Mouse (Mus musculus) myocyte (in vitro differentiated cells): ENCODE data around the gene Pilrb1. TPM values are rescaled to one million over a fixed set of nuclear protein-coding genes. Genes with fewer than 3 reads are reported as not detected.

Source experiments
- H3K27me3 ChIP-seq: one replicate; pipeline ENCODE4 v1.6.1; 2011; ENCODE audit not compliant: control insufficient read depth, insufficient read depth, insufficient read length
- H3K36me3 ChIP-seq: one replicate; pipeline ENCODE4 v1.6.1; 2011; ENCODE audit not compliant: control insufficient read depth, insufficient read depth
- H3K4me2 ChIP-seq: one replicate; pipeline ENCODE4 v1.6.1; 2011; ENCODE audit warnings: low read depth, control low read depth
- H3K4me3 ChIP-seq: one replicate; pipeline ENCODE4 v1.5.1; 2011; ENCODE audit warnings: mild to moderate bottlenecking, control low read depth, moderate library complexity
- H3K79me2 ChIP-seq: one replicate; pipeline ENCODE4 v1.6.1; 2011; ENCODE audit not compliant: control insufficient read depth, insufficient read depth
- H3ac ChIP-seq: one replicate; pipeline ENCODE4 v1.6.1; 2011; ENCODE audit not compliant: control insufficient read depth, insufficient read length
- CEBPB ChIP-seq: IDR thresholded peaks from 2 replicates; pipeline ENCODE4 v1.6.1; 2011; ENCODE audit warnings: mild to moderate bottlenecking, moderate library complexity; ENCODE audit not compliant: poor library complexity, insufficient read depth, severe bottlenecking
- E2F4 ChIP-seq: IDR thresholded peaks from one replicate; pipeline ENCODE4 v1.6.1; 2011; ENCODE audit warnings: mild to moderate bottlenecking, control low read depth, moderate library complexity; ENCODE audit not compliant: insufficient read depth
- MAX ChIP-seq: IDR thresholded peaks from one replicate; pipeline ENCODE4 v1.6.1; 2011; ENCODE audit warnings: low read depth, mild to moderate bottlenecking, control low read depth
- MYOD1 ChIP-seq, 3 experiments: IDR thresholded peaks; one replicate each; pipeline ENCODE4 v1.6.1; 2011; ENCODE audit warnings: control low read depth in 2 of 3, low read depth in 2 of 3, mild to moderate bottlenecking in 2 of 3, moderate library complexity in 1 of 3; ENCODE audit not compliant: insufficient read length in 2 of 3, control insufficient read depth in 1 of 3
- MYOG ChIP-seq, 3 experiments: IDR thresholded peaks; one replicate each; pipeline ENCODE4 v1.6.1; 2011; ENCODE audit warnings: control low read depth in 2 of 3, low read depth in 2 of 3, mild to moderate bottlenecking in 2 of 3; ENCODE audit not compliant: insufficient read length in 2 of 3, control insufficient read depth in 1 of 3, insufficient read depth in 1 of 3
- POLR2A ChIP-seq: IDR thresholded peaks from one replicate; pipeline ENCODE4 v1.6.1; 2011; ENCODE audit warnings: low read depth, mild to moderate bottlenecking, control low read depth, moderate library complexity; ENCODE audit not compliant: insufficient read length
- POLR2AphosphoS2 ChIP-seq: IDR thresholded peaks from one replicate; pipeline ENCODE4 v1.6.1; 2011; ENCODE audit warnings: low read depth, control low read depth; ENCODE audit not compliant: insufficient read length
- REST ChIP-seq: IDR thresholded peaks from one replicate; pipeline ENCODE4 v1.6.1; 2011; ENCODE audit warnings: mild to moderate bottlenecking, control low read depth, moderate library complexity; ENCODE audit not compliant: insufficient read depth, insufficient read length
- SRF ChIP-seq: IDR thresholded peaks from one replicate; pipeline ENCODE4 v1.6.1; 2011; ENCODE audit warnings: low read depth; ENCODE audit not compliant: control insufficient read depth, insufficient read length
- TCF12 ChIP-seq: IDR thresholded peaks from one replicate; pipeline ENCODE4 v1.6.1; 2011; ENCODE audit warnings: mild to moderate bottlenecking, control low read depth; ENCODE audit not compliant: poor library complexity, insufficient read depth, severe bottlenecking
- TCF3 ChIP-seq: IDR thresholded peaks from one replicate; pipeline ENCODE4 v1.6.1; 2011; ENCODE audit warnings: low read depth, control low read depth; ENCODE audit not compliant: insufficient read length
- USF1 ChIP-seq: IDR thresholded peaks from one replicate; pipeline ENCODE4 v1.6.1; 2011; ENCODE audit warnings: low read depth, mild to moderate bottlenecking, control low read depth, moderate library complexity
- polyA plus RNA-seq: library from polyadenylated mRNA; unstranded; fragments of >200 nt; fragmentation: generic; extraction: Trizol; gene quantifications from one replicate; pipeline ENCODE4 v1.2.1, GENCODE M21; 2012; ENCODE audit warnings: missing spikeins

Gene Pilrb1
- polyA plus RNA-seq, 1 experiment: not detected

- no peak for TF ChIP-seq USF1
- no peak for TF ChIP-seq REST
- TF ChIP-seq TCF3: no peak
- no peak for TF ChIP-seq SRF
- no peak for TF ChIP-seq CEBPB
- TF ChIP-seq POLR2A: no peak
- Histone ChIP-seq H3K79me2 (no peaks in the 10 kb centered on the region), H3ac (no peak overlapping the region), H3K27me3 (peaks cover 11% of the 10 kb centered on the region), H3K36me3 (no peaks in the 10 kb centered on the region), H3K4me3 (no peak overlapping the region), H3K4me2 (no peak overlapping the region)
Observed at GRCm38 (mm10) chr5:137825971-137826370, 31.9 kb downstream of the Pilrb1 start.

GRCm38 (mm10) chr5:137825030-137825429, 32.9 kb downstream of the Pilrb1 start:
- no peak overlapping the region for H3K4me2 ChIP-seq
- TF ChIP-seq E2F4 (no peak), MAX (no peak), POLR2A (no peak), POLR2AphosphoS2 (no peak), USF1 (no peak), TCF3 (no peak), REST (no peak), CEBPB (no peak), TCF12 (no peak), MYOG (IDR thresholded peaks at IDR 0.05; ENCODE audit: control insufficient read depth in 1 of 3, insufficient read depth in 1 of 3, insufficient read length in 2 of 3, low read depth in 2 of 3) (no peak)

GRCm38 (mm10) chr5:137823455-137824045, 34.4 kb downstream of the Pilrb1 start:
- H3K36me3 ChIP-seq: no peaks in the 10 kb centered on the region
- TF ChIP-seq MYOD1 (IDR thresholded peaks at IDR 0.05; ENCODE audit: control insufficient read depth in 1 of 3, insufficient read length in 2 of 3, low read depth in 2 of 3) (peak in 2 of 3 experiments; percentile 31 to 71), USF1 (no peak), POLR2AphosphoS2 (no peak), TCF12 (no peak), MYOG (IDR thresholded peaks at IDR 0.05; ENCODE audit: control insufficient read depth in 1 of 3, insufficient read depth in 1 of 3, insufficient read length in 2 of 3, low read depth in 2 of 3) (peak in 2 of 3 experiments; percentile 15 to 73)
- peaks cover 11% of the 10 kb centered on the region for H3K27me3 ChIP-seq
- no peak overlapping the region for H3K4me3 ChIP-seq
- no peak overlapping the region for H3ac ChIP-seq
- H3K79me2 ChIP-seq: no peaks in the 10 kb centered on the region
- no peak overlapping the region for H3K4me2 ChIP-seq

More at GRCm38 (mm10) chr5:137825030-137825429, 32.9 kb downstream of the Pilrb1 start:
- Histone ChIP-seq H3K36me3 (no peaks in the 10 kb centered on the region), H3K27me3 (peaks cover 11% of the 10 kb centered on the region), H3ac (no peak overlapping the region), H3K4me3 (no peak overlapping the region), H3K79me2 (no peaks in the 10 kb centered on the region)

GRCm38 (mm10) chr5:137822602-137823001, 35.3 kb downstream of the Pilrb1 start:
- no peaks in the 10 kb centered on the region for H3K36me3 ChIP-seq
- no peak overlapping the region for H3ac ChIP-seq
- H3K4me3 ChIP-seq: no peak overlapping the region
- H3K4me2 ChIP-seq: no peak overlapping the region
- TF ChIP-seq SRF: no peak
- TF ChIP-seq MYOG (IDR thresholded peaks at IDR 0.05; ENCODE audit: control insufficient read depth in 1 of 3, insufficient read depth in 1 of 3, insufficient read length in 2 of 3, low read depth in 2 of 3): peak in 1 of 3 experiments; percentile 42
- peak; percentile 19 to 57 (median 28) for TF ChIP-seq MYOD1 (IDR thresholded peaks at IDR 0.05; ENCODE audit: control insufficient read depth in 1 of 3, insufficient read length in 2 of 3, low read depth in 2 of 3)
- TF ChIP-seq REST: no peak
- H3K79me2 ChIP-seq: no peaks in the 10 kb centered on the region
- H3K27me3 ChIP-seq: peaks cover 11% of the 10 kb centered on the region

GRCm38 (mm10) chr5:137822126-137822525, 35.8 kb downstream of the Pilrb1 start:
- no peaks in the 10 kb centered on the region for H3K36me3 ChIP-seq
- H3K4me2 ChIP-seq: no peak overlapping the region
- no peak overlapping the region for H3ac ChIP-seq
- H3K27me3 ChIP-seq: peaks cover 11% of the 10 kb centered on the region
- H3K79me2 ChIP-seq: no peaks in the 10 kb centered on the region
- no peak overlapping the region for H3K4me3 ChIP-seq
- TF ChIP-seq E2F4 (no peak), POLR2A (no peak), POLR2AphosphoS2 (no peak), REST (no peak), MYOD1 (IDR thresholded peaks at IDR 0.05; ENCODE audit: control insufficient read depth in 1 of 3, insufficient read length in 2 of 3, low read depth in 2 of 3) (no peak), MAX (no peak), MYOG (IDR thresholded peaks at IDR 0.05; ENCODE audit: control insufficient read depth in 1 of 3, insufficient read depth in 1 of 3, insufficient read length in 2 of 3, low read depth in 2 of 3) (no peak), TCF3 (no peak), TCF12 (no peak), SRF (no peak), USF1 (no peak), CEBPB (no peak)
